Mouse (Mus musculus): Measurements from ENCODE around the gene Notch3. TPM values are rescaled to one million over a fixed set of nuclear protein-coding genes. Genes with fewer than 3 reads are reported as not detected.
"Not testable (repeated sequence)": the region's sequence is repeated elsewhere in the genome, so short reads cannot be mapped to it uniquely, and the experiment has no call there.

Gene Notch3
- polyA plus RNA-seq, 1 experiment from 2014 or later = 5.1 TPM

DNA sequence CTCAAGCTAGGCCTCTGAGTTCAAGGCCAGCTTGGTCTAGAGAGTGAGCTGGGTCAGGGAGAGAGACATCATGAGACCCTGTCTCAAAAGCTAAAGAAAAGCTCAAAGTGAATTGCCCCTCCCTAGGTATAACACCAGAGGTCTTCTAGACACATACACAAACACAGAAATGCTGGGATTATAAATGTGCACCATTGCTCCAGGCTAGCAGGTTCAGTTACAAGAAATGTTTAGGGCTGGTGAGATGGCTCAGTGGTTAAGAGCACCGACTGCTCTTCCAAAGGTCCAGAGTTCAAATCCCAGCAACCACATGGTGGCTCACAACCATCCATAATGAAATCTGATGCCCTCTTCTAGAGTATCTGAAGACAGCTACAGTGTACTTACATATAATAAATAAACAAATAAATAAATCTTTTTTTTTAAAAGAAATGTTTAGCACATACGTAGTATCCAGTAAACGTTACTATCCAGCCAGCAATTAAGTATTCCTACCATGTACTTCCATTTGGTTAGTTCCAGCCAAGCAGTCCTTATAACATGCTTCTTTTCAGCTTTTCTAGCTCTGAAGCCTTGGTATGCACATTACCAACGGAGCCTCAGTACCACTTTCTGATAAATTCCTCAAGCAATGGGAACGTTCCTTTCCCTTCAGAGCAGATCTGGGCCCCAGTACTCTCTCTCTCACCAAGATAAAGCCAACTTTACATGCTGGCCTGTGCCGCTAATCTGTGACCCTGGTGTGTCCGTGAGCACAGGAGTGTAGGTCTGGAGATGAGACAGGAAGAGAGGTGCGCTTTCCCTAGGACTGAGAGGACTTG lies 54.0 kb downstream of the Notch3 start:
- Histone ChIP-seq H3K27ac (ENCODE audit: low read depth, low read length) (peak overlapping the region; percentile 83), H3K9ac (ENCODE audit: low read depth, low read length) (peak overlapping the region; percentile 72), H3K4me3 (ENCODE audit: low read depth, low read length) (peak overlapping the region; percentile 64), H3K4me2 (peak overlapping the region; percentile 96), H3K4me1 (replicated peaks; ENCODE audit: control insufficient read depth, insufficient read depth, low read length) (peaks cover 76% of the 10 kb centered on the region), H3K9me3 (ENCODE audit: control insufficient read depth, low read length) (no peaks in the 10 kb centered on the region), H3K27me3 (replicated peaks; ENCODE audit: control insufficient read depth, insufficient read depth, low read length) (no peaks in the 10 kb centered on the region), H3K36me3 (ENCODE audit: control insufficient read depth, insufficient read depth, low read length) (no peaks in the 10 kb centered on the region)
- DNase-seq (ENCODE audit: low spot score) (no peak), ATAC-seq (replicated peaks; ENCODE audit: low FRiP score) (peak; percentile 59)
- WGBS = 45% methylated on average over 8 of the region's 8 CpGs

DNA sequence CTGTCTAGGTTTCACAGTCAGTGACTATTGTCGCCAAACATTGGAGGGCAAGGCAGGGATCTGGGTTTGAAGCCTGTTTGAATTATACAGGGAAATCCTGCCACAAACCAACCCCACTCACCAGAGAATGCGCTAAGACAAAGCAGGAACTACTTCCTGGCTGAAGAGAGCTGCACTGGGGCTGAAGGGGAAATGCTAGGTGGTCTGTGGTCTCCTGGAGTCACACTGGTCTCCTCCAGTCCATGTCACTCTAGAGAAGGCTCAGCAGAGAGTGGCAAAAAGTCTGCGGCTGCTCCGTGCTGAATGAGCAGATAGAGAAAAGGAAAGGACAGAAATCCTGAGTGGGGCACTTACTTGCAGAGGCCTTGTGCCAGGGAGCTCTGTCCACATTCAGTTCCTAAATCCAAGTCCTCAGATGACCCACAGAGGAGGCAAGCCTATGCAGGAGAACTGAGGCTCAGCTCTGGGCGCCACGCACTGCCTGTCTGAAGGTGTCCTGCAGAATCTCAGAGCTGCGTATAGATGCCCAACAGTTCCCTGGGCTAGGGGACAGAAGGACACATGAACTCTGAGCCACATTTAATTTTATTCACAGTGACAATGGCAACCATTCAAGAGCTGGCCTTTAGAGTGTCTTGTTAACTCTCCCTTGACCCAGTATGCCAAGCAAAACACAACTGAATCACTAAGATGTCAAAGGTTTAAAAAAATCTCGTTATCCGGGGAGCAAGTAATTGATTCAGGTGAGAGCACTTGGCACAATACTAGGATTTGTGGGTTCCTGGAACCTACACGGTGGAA lies 55.5 kb downstream of the Notch3 start:
- peaks cover 65% of the 10 kb centered on the region for H3K4me1 ChIP-seq (replicated peaks; ENCODE audit: control insufficient read depth, insufficient read depth, low read length)
- H3K27ac ChIP-seq (ENCODE audit: low read depth, low read length) = peak overlapping the region; percentile 13
- DNase-seq (ENCODE audit: low spot score) = no peak
- H3K9me3 ChIP-seq (ENCODE audit: control insufficient read depth, low read length) = no peaks in the 10 kb centered on the region
- ATAC-seq (replicated peaks; ENCODE audit: low FRiP score) = no peak
- H3K27me3 ChIP-seq (replicated peaks; ENCODE audit: control insufficient read depth, insufficient read depth, low read length) = no peaks in the 10 kb centered on the region
- peak overlapping the region; percentile 44 for H3K9ac ChIP-seq (ENCODE audit: low read depth, low read length)
- 65% methylated on average over 10 of the region's 10 CpGs for WGBS
- peak overlapping the region; percentile 96 for H3K4me2 ChIP-seq
- no peaks in the 10 kb centered on the region for H3K36me3 ChIP-seq (ENCODE audit: control insufficient read depth, insufficient read depth, low read length)
- no peak overlapping the region for H3K4me3 ChIP-seq (ENCODE audit: low read depth, low read length)

DNA sequence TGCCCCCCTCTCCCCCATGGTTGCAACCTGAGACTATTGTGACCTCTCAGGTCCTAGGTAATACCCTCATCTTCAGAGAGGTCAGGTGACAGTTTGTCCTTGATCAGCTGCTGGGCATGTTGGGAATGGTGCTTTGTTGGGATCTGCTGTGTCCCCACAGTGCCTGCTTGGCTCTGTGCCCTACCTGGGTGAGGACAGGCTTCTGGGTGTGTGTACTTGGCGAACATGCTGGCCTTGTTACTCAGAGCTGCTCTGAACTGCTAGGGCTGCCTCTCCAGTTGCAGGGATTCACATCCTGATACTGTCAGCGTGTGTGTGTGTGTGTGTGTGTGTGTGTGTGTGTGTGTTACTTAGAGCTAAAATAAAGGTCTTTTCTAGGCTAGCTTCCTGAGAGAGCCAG lies 56.2 kb downstream of the Notch3 start:
- no peaks in the 10 kb centered on the region for H3K27me3 ChIP-seq (replicated peaks; ENCODE audit: control insufficient read depth, insufficient read depth, low read length)
- WGBS = 73% methylated on average over 2 of the region's 2 CpGs
- H3K4me3 ChIP-seq (ENCODE audit: low read depth, low read length) = no peak overlapping the region
- H3K4me2 ChIP-seq = peak overlapping the region; percentile 20; the same call in 1 of the 2 replicates
- no peak for DNase-seq (ENCODE audit: low spot score)
- peak overlapping the region; percentile 43 for H3K27ac ChIP-seq (ENCODE audit: low read depth, low read length)
- ATAC-seq (replicated peaks; ENCODE audit: low FRiP score) = no peak
- H3K4me1 ChIP-seq (replicated peaks; ENCODE audit: control insufficient read depth, insufficient read depth, low read length) = peaks cover 58% of the 10 kb centered on the region
- no peaks in the 10 kb centered on the region for H3K9me3 ChIP-seq (ENCODE audit: control insufficient read depth, low read length)
- no peaks in the 10 kb centered on the region for H3K36me3 ChIP-seq (ENCODE audit: control insufficient read depth, insufficient read depth, low read length)
- peak overlapping the region; percentile 44 for H3K9ac ChIP-seq (ENCODE audit: low read depth, low read length)

DNA sequence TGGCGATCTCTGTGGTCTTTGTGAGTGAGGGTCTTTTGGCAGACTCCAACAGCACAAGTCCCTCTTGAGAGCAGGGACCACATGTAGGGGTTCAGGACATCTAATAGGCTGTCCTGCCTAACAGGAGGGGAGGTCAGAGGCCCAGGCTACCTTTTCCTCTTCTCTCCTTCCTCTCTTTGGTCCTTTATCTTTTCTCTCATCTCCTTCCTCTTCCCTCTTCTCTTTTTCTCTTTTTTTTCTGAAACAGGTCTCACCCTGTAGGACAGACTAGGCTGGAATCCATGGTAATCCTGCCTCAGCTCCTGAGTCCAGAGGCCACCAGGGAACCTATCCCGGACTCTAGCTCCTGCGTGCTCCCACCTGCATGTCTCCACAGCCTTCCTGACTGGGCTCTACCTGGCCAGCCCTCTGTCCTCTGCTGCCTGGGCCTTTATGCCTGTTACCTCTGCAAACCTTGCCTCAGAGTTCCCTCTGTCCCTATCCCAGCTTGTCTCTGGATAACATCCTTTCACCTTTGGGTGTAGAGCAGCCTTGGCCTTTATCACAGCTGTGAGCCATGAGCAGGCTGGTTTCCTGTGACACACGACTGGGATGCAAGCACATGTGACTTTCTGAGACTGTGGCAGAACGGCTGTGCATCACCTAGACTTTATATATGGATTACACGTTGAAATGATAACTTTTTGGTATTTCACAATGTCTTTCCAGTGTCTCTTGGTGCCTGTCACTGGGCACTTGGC lies 57.3 kb downstream of the Notch3 start:
- Histone ChIP-seq H3K27me3 (replicated peaks; ENCODE audit: control insufficient read depth, insufficient read depth, low read length) (no peaks in the 10 kb centered on the region), H3K4me2 (no peak overlapping the region), H3K9me3 (ENCODE audit: control insufficient read depth, low read length) (no peaks in the 10 kb centered on the region), H3K27ac (ENCODE audit: low read depth, low read length) (peak overlapping the region; percentile 95), H3K9ac (ENCODE audit: low read depth, low read length) (peak overlapping the region; percentile 40; the same call in 1 of the 2 replicates), H3K4me1 (replicated peaks; ENCODE audit: control insufficient read depth, insufficient read depth, low read length) (peaks cover 51% of the 10 kb centered on the region), H3K36me3 (ENCODE audit: control insufficient read depth, insufficient read depth, low read length) (no peaks in the 10 kb centered on the region), H3K4me3 (ENCODE audit: low read depth, low read length) (no peak overlapping the region)
- no peak for ATAC-seq (replicated peaks; ENCODE audit: low FRiP score)
- DNase-seq (ENCODE audit: low spot score) = no peak
- WGBS = 50% methylated on average over 6 of the region's 6 CpGs

DNA sequence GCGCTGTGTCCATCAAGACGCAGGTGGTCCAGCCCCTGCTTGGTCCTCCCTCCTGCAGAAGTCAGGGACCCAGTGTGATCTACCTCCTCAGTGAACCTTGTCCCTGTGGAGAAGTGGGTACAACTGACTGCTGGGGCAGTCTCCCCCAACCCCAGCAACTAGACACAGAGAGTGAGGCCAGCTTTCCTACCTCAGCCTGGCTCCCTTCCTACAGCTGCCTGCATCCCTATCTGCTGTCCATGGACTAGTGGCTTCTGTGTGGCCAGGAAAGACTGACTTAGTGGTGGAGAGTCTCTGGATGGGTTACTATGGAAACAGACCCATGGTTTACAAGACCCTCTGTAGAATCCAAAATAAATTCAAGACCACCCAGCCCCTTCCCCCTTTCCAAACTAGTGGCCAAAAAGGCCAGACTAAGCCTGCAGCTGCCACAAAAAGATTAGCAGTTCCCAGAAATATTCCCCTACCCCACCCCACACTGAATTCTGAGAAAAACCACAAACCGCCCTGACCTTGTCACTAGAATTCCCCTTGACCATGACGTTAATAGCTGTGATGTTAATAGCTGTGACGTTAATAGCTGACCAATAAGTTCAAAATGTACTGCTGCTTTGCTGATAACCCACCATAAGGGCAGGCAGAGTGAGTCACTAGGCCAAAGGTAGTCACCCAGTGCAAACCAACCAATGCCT lies 58.2 kb downstream of the Notch3 start:
- ATAC-seq (replicated peaks; ENCODE audit: low FRiP score) (peak; percentile 71), DNase-seq (ENCODE audit: low spot score) (peak; percentile 60)
- Histone ChIP-seq H3K9ac (ENCODE audit: low read depth, low read length) (peak overlapping the region; percentile 59), H3K4me1 (replicated peaks; ENCODE audit: control insufficient read depth, insufficient read depth, low read length) (peaks cover 47% of the 10 kb centered on the region), H3K4me3 (ENCODE audit: low read depth, low read length) (peak overlapping the region; percentile 12; the same call in 1 of the 2 replicates), H3K27ac (ENCODE audit: low read depth, low read length) (peak overlapping the region; percentile 95), H3K4me2 (peak overlapping the region; percentile 30)
- WGBS = 39% methylated on average over 5 of the region's 5 CpGs
- not testable (repeated sequence) for H3K36me3 ChIP-seq (ENCODE audit: control insufficient read depth, insufficient read depth, low read length); H3K27me3 ChIP-seq (replicated peaks; ENCODE audit: control insufficient read depth, insufficient read depth, low read length); H3K9me3 ChIP-seq (ENCODE audit: control insufficient read depth, low read length)

DNA sequence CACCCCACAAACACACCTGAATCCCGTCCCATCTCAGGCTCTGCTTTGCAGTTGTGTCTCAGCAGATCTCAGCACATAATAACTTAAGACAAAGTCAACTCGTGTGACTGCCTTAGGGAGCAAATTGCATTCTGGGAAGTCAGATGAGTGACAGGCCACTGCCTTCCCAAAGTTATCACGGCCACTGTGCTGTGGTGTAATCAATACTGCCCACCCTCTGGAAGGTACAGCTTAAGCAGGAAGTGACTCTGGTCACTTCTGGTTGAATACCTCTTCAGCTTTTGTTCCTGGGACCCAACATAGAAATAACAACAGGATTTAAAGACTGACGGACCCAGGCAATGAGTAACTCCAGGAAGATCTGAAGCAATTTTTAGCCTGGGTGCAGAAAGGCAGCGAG lies 58.8 kb downstream of the Notch3 start:
- 0 out of 2 replicates have a peak, but pooled peaks have one; percentile 30 for ATAC-seq (replicated peaks; ENCODE audit: low FRiP score)
- no peak overlapping the region for H3K4me3 ChIP-seq (ENCODE audit: low read depth, low read length)
- peaks cover 44% of the 10 kb centered on the region for H3K4me1 ChIP-seq (replicated peaks; ENCODE audit: control insufficient read depth, insufficient read depth, low read length)
- H3K9ac ChIP-seq (ENCODE audit: low read depth, low read length) = peak overlapping the region; percentile 59
- H3K27me3 ChIP-seq (replicated peaks; ENCODE audit: control insufficient read depth, insufficient read depth, low read length) = no peaks in the 10 kb centered on the region
- H3K36me3 ChIP-seq (ENCODE audit: control insufficient read depth, insufficient read depth, low read length) = no peaks in the 10 kb centered on the region
- WGBS = 39% methylated on average over 5 of the region's 5 CpGs
- H3K9me3 ChIP-seq (ENCODE audit: control insufficient read depth, low read length) = no peaks in the 10 kb centered on the region
- H3K4me2 ChIP-seq = peak overlapping the region; percentile 30
- peak overlapping the region; percentile 95 for H3K27ac ChIP-seq (ENCODE audit: low read depth, low read length)
- DNase-seq (ENCODE audit: low spot score) = peak; percentile 34

DNA sequence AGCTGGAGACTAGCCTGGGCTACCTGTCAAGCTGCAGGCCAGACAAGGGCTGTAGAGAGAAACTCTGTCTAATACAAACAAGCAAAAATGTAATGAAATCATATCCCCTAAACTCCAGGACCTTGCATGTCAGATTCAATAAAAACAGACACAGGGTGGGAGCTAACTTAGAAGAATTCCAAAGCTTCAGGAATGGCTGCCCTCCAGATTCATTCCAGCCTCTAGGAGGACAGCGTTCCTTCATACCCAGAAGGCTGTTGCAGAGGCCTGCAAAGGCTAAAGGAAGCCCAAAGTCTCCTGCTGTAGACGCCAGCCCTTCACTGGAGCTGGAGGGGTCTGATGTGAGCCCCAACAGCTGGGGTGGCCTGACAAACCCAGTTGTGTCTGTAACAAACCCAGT lies 60.3 kb downstream of the Notch3 start:
- H3K36me3 ChIP-seq (ENCODE audit: control insufficient read depth, insufficient read depth, low read length) = no peaks in the 10 kb centered on the region
- H3K4me3 ChIP-seq (ENCODE audit: low read depth, low read length) = no peak overlapping the region
- H3K27ac ChIP-seq (ENCODE audit: low read depth, low read length) = no peak overlapping the region
- H3K27me3 ChIP-seq (replicated peaks; ENCODE audit: control insufficient read depth, insufficient read depth, low read length) = no peaks in the 10 kb centered on the region
- H3K4me2 ChIP-seq = no peak overlapping the region
- H3K9ac ChIP-seq (ENCODE audit: low read depth, low read length) = no peak overlapping the region
- ATAC-seq (replicated peaks; ENCODE audit: low FRiP score) = no peak
- no peak for DNase-seq (ENCODE audit: low spot score)
- H3K4me1 ChIP-seq (replicated peaks; ENCODE audit: control insufficient read depth, insufficient read depth, low read length) = peaks cover 36% of the 10 kb centered on the region
- H3K9me3 ChIP-seq (ENCODE audit: control insufficient read depth, low read length) = no peaks in the 10 kb centered on the region
- WGBS = 79% methylated on average over 2 of the region's 2 CpGs

DNA sequence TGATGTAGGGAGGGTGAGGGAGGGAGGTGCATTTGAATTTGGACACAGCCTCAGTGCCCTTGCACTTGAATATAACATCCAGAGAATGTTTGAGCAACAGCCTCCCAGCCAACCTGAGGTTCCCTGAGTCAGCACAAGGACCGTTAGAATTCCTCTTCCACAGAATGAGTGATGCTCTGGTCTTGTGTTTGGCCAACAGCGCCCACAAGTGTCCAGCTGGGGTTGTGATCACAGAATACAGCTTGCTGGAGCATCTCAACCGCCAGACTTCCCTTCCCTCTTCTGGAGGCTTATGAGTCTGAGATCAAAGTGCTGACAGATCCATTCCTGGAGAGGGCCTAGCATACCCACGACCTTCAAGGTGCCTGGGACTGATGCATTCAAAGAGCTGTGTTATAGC lies 63.6 kb downstream of the Notch3 start:
- no peak overlapping the region for H3K4me3 ChIP-seq (ENCODE audit: low read depth, low read length)
- H3K9ac ChIP-seq (ENCODE audit: low read depth, low read length) = no peak overlapping the region
- H3K36me3 ChIP-seq (ENCODE audit: control insufficient read depth, insufficient read depth, low read length) = no peaks in the 10 kb centered on the region
- ATAC-seq (replicated peaks; ENCODE audit: low FRiP score) (no peak), DNase-seq (ENCODE audit: low spot score) (no peak)
- 13% methylated on average over 4 of the region's 4 CpGs for WGBS
- H3K9me3 ChIP-seq (ENCODE audit: control insufficient read depth, low read length) = no peaks in the 10 kb centered on the region
- H3K27me3 ChIP-seq (replicated peaks; ENCODE audit: control insufficient read depth, insufficient read depth, low read length) = 0 out of 2 replicates have a peak, but pooled peaks cover 3% of the 10 kb centered on the region
- H3K4me2 ChIP-seq = no peak overlapping the region
- H3K27ac ChIP-seq (ENCODE audit: low read depth, low read length) = no peak overlapping the region
- peaks cover 21% of the 10 kb centered on the region for H3K4me1 ChIP-seq (replicated peaks; ENCODE audit: control insufficient read depth, insufficient read depth, low read length)
